ENCODE assay signal across 11 mouse cellular contexts in the genomic region with DNA sequence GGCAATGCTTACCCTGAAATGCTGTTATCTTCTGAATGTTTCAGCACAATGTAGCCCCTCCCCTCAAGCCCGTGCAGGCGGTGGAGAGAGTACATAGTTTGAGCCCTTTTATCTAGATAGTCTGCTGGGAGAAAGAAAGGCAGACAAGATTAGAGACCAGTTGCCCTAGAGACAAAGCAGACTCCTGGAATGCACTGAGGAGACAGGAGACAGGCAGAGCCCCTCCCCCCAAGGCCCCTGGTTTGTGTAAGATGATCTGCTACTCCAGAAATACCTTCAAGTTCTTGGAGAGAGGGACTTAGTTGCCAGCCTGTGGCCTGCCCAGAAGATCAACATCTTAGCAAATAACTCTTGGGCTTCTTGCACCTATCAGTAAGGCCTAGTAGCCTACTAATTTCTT.
DNase-seq lines count a peak whose midpoint lies in the region; ATAC-seq and TF ChIP-seq lines count a peak whose summit lies in the region.
"Had no signal": no experiment of that assay in that cellular context is flagged by ENCODE, and none has a peak within 500 bp of the region (broad histone marks: within the 10 kb centered on the region; RNA-seq: fewer than 3 reads in every experiment).

No protein-coding gene starts in this region.

- ATAC-seq in heart, embryonic 13.5 days (ENCODE audit: extremely low read depth, insufficient number of reproducible peaks, low FRiP score, low TSS enrichment): no peak
- no peak for ATAC-seq in neural tube, embryonic 15.5 days (ENCODE audit: low FRiP score)
- no peak for ATAC-seq in cerebellum, adult (ENCODE audit: insufficient number of reproducible peaks, low FRiP score, low TSS enrichment)
- ATAC-seq in stomach, postnatal 0 days (ENCODE audit: low FRiP score, low TSS enrichment): no peak
- ATAC-seq: midbrain, embryonic 16.5 days had no signal

- no peak for DNase-seq in heart, postnatal 4 days
- peak; percentile 55 for DNase-seq in neural tube, embryonic 10.5 days (ENCODE audit: extremely low spot score, low spot score)
- peak; percentile 46 for DNase-seq in forelimb bud, embryonic 11.5 days (ENCODE audit: low read depth, low spot score)
- DNase-seq in retina, embryonic 14.5 days (ENCODE audit: low spot score): no peak
- DNase-seq in stomach, postnatal 0 days (ENCODE audit: low spot score): no peak
- DNase-seq: gastrocnemius, postnatal 25 days had no signal

- peaks cover 21% of the 10 kb centered on the region for H3K4me1 ChIP-seq in heart, embryonic 13.5 days
- peaks cover 12% of the 10 kb centered on the region; the same call in 1 of the 2 replicates for H3K4me1 ChIP-seq in neural tube, embryonic 15.5 days
- H3K4me1 ChIP-seq in stomach, postnatal 0 days (replicated peaks; ENCODE audit: control insufficient read depth, insufficient read depth): no peaks in the 10 kb centered on the region

- no peak for TF ChIP-seq EP300 in stomach, postnatal 0 days (optimal IDR thresholded peaks at IDR 0.05)

- H3K36me3 ChIP-seq in heart, embryonic 13.5 days: no peaks in the 10 kb centered on the region
- no peaks in the 10 kb centered on the region for H3K36me3 ChIP-seq in neural tube, embryonic 15.5 days
- no peaks in the 10 kb centered on the region for H3K36me3 ChIP-seq in stomach, postnatal 0 days (ENCODE audit: control insufficient read depth, insufficient read depth, low read length)
- H3K36me3 ChIP-seq: hindbrain, embryonic 15.5 days had no signal

- 0% methylated on average over 2 of the region's 2 CpGs for WGBS in heart, embryonic 13.5 days
- WGBS in neural tube, embryonic 15.5 days: 7% methylated on average over 2 of the region's 2 CpGs
- 33% methylated on average over 2 of the region's 2 CpGs for WGBS in stomach, postnatal 0 days

- peak overlapping the region; percentile 39 for H3K27ac ChIP-seq in heart, embryonic 13.5 days (replicated peaks)
- H3K27ac ChIP-seq in neural tube, embryonic 15.5 days (replicated peaks): no peak overlapping the region
- no peak overlapping the region for H3K27ac ChIP-seq in stomach, postnatal 0 days (replicated peaks)
- H3K27ac ChIP-seq: hindbrain, embryonic 15.5 days had no signal

- H3K4me2 ChIP-seq in heart, embryonic 13.5 days: no peak overlapping the region
- no peak overlapping the region for H3K4me2 ChIP-seq in neural tube, embryonic 15.5 days
- H3K4me2 ChIP-seq in stomach, postnatal 0 days (replicated peaks; ENCODE audit: low read depth): no peak overlapping the region
- H3K4me2 ChIP-seq: hindbrain, embryonic 15.5 days had no signal

- H3K4me3 ChIP-seq in heart, embryonic 13.5 days: no peak overlapping the region
- no peak overlapping the region for H3K4me3 ChIP-seq in neural tube, embryonic 15.5 days (replicated peaks)
- no peak overlapping the region for H3K4me3 ChIP-seq in stomach, postnatal 0 days (ENCODE audit: low read depth, low read length)
- H3K4me3 ChIP-seq: hindbrain, embryonic 15.5 days had no signal

- no peak for TF ChIP-seq CTCF in stomach, postnatal 0 days (IDR thresholded peaks at IDR 0.05; ENCODE audit: low read depth)

- no peak overlapping the region for H3K9ac ChIP-seq in heart, embryonic 13.5 days
- no peak overlapping the region for H3K9ac ChIP-seq in neural tube, embryonic 15.5 days (replicated peaks)
- no peak overlapping the region for H3K9ac ChIP-seq in stomach, postnatal 0 days (ENCODE audit: low read length)
- H3K9ac ChIP-seq: hindbrain, embryonic 15.5 days had no signal

- H3K27me3 ChIP-seq in heart, embryonic 13.5 days (replicated peaks): no peaks in the 10 kb centered on the region
- H3K27me3 ChIP-seq in neural tube, embryonic 15.5 days (replicated peaks): no peaks in the 10 kb centered on the region
- H3K27me3 ChIP-seq in stomach, postnatal 0 days (ENCODE audit: control insufficient read depth, insufficient read depth, low read length): no peaks in the 10 kb centered on the region
- H3K27me3 ChIP-seq: hindbrain, embryonic 15.5 days had no signal

- H3K9me3 ChIP-seq in heart, embryonic 13.5 days: no peaks in the 10 kb centered on the region
- H3K9me3 ChIP-seq in neural tube, embryonic 15.5 days (replicated peaks): no peaks in the 10 kb centered on the region
- no peaks in the 10 kb centered on the region for H3K9me3 ChIP-seq in stomach, postnatal 0 days (ENCODE audit: control insufficient read depth, low read length)
- H3K9me3 ChIP-seq: hindbrain, embryonic 15.5 days had no signal

Comparison
In these comparisons a context has a peak if more than half of its experiments do, and no peak if none do; other contexts are left out.
1. DNase-seq: peak in neural tube, embryonic 10.5 days (single experiment) and forelimb bud, embryonic 11.5 days (single experiment); none in heart, postnatal 4 days (single experiment), retina, embryonic 14.5 days (single experiment) and stomach, postnatal 0 days (single experiment).